Mouse (Mus musculus) liver, postnatal 0 days (tissue): ENCODE data around the gene Rps13. TPM values are rescaled to one million over a fixed set of nuclear protein-coding genes. Genes with fewer than 3 reads are reported as not detected.
A peak's percentile ranks its signal among the peaks of the same experiment; 100 is the strongest.

Experiments used
- ATAC-seq: fragments of 200-750 bp; cut with Nextera tagmentation; 2 replicates; pipeline ENCODE4 v1.8.0; 2017; ENCODE audit warnings: mild to moderate bottlenecking, moderate library complexity
- DNase-seq: peaks from one replicate; pipeline ENCODE4 v3.0.0-alpha.2; 2016
- H3K27ac ChIP-seq: fragments of 300-500 bp; sonication (generic); 2 replicates; pipeline ENCODE4 v1.5.1; 2014; ENCODE audit warnings: antibody characterized with exemption, moderate library complexity, mild to moderate bottlenecking, low read depth
- H3K27me3 ChIP-seq: fragments of 300-500 bp; sonication (generic); 2 replicates; pipeline ENCODE4 v1.6.1; 2014; ENCODE audit warnings: low read length, control low read depth, mixed read lengths; ENCODE audit not compliant: insufficient read depth
- H3K36me3 ChIP-seq: fragments of 300-500 bp; sonication (generic); replicated peaks from 2 replicates; pipeline ENCODE4 v1.6.1; 2014; ENCODE audit warnings: mild to moderate bottlenecking, control low read depth, low read length, moderate library complexity, mixed read lengths; ENCODE audit not compliant: insufficient read depth
- H3K4me1 ChIP-seq: fragments of 300-500 bp; sonication (generic); 2 replicates; pipeline ENCODE4 v1.6.1; 2014; ENCODE audit warnings: antibody characterized with exemption, mild to moderate bottlenecking, control low read depth; ENCODE audit not compliant: insufficient read depth
- H3K4me2 ChIP-seq: fragments of 300-500 bp; sonication (generic); 2 replicates; pipeline ENCODE4 v1.6.1; 2014; ENCODE audit warnings: low read depth, mild to moderate bottlenecking, low read length, moderate library complexity, mixed read lengths
- H3K4me3 ChIP-seq: fragments of 300-500 bp; sonication (generic); 2 replicates; pipeline ENCODE4 v1.5.1; 2014; ENCODE audit warnings: low read depth, low read length
- H3K9ac ChIP-seq: fragments of 300-500 bp; sonication (generic); replicated peaks from 2 replicates; pipeline ENCODE4 v1.6.1; 2014; ENCODE audit warnings: mild to moderate bottlenecking, moderate library complexity
- H3K9me3 ChIP-seq: fragments of 300-500 bp; sonication (generic); 2 replicates; pipeline ENCODE4 v1.6.1; 2016; ENCODE audit warnings: mild to moderate bottlenecking, control low read depth, low read length, mixed read lengths
- CTCF ChIP-seq: sonication (generic); IDR thresholded peaks from 2 replicates; pipeline ENCODE4 v1.5.1; 2016; ENCODE audit warnings: antibody characterized with exemption, low read depth
- EP300 ChIP-seq: IDR thresholded peaks from 2 replicates; pipeline ENCODE4 v1.6.1; 2016; ENCODE audit warnings: antibody characterized with exemption, low read depth, mild to moderate bottlenecking
- WGBS: fragments of 180-500 bp; shearing (Covaris S2); extraction: QIAGEN DNeasy Blood & Tissue Kit; methylation state at CpG from one replicate; pipeline ENCODE4 v1.1.7; 2014; ENCODE audit not compliant: insufficient replicate concordance; 5-methylcytosine and 5-hydroxymethylcytosine counted together
- polyA plus RNA-seq: library from polyadenylated mRNA; unstranded; fragments of >200 nt; fragmentation: Nextera tagmentation; extraction: Ambion mirVana; gene quantifications from 2 replicates; pipeline ENCODE4 v1.2.1, GENCODE M21; 2015

The Rps13 gene
- polyA plus RNA-seq, 1 experiment from 2014 or later, result 425 TPM

- H3K9me3 ChIP-seq, result no peaks in the 10 kb centered on the region
- H3K9ac ChIP-seq, result no peak overlapping the region
- no peaks in the 10 kb centered on the region for H3K27me3 ChIP-seq
- no peak overlapping the region for H3K4me3 ChIP-seq
- no peak for ATAC-seq
- no peak overlapping the region for H3K27ac ChIP-seq
- peaks cover 30% of the 10 kb centered on the region for H3K36me3 ChIP-seq
- DNase-seq, result no peak
- 90% methylated on average over 2 of the region's 2 CpGs for WGBS
- no peak overlapping the region for H3K4me2 ChIP-seq
- TF ChIP-seq CTCF, result no peak
- TF ChIP-seq EP300, result no peak
- H3K4me1 ChIP-seq, result peaks cover 18% of the 10 kb centered on the region
Observed at GRCm38 (mm10) chr7:116331246-116331645, 2.7 kb downstream of the Rps13 start.

- peaks cover 30% of the 10 kb centered on the region for H3K36me3 ChIP-seq
- TF ChIP-seq CTCF (no peak), EP300 (no peak)
- no peak overlapping the region for H3K9ac ChIP-seq
- H3K4me3 ChIP-seq, result no peak overlapping the region
- no peaks in the 10 kb centered on the region for H3K27me3 ChIP-seq
- DNase-seq, result no peak
- H3K4me1 ChIP-seq, result peaks cover 16% of the 10 kb centered on the region
- H3K27ac ChIP-seq, result no peak overlapping the region
- 89% methylated on average over 4 of the region's 4 CpGs for WGBS
- no peak overlapping the region for H3K4me2 ChIP-seq
- ATAC-seq, result no peak
- no peaks in the 10 kb centered on the region for H3K9me3 ChIP-seq
Observed at GRCm38 (mm10) chr7:116329858-116330257, 4.1 kb downstream of the Rps13 start.

GRCm38 (mm10) chr7:116328777-116329176 lies 5.2 kb downstream of the Rps13 start:
- no peak for TF ChIP-seq EP300
- TF ChIP-seq CTCF, result no peak
- H3K4me1 ChIP-seq, result peaks cover 11% of the 10 kb centered on the region
- no peak overlapping the region for H3K9ac ChIP-seq
- no peak for DNase-seq
- H3K27ac ChIP-seq, result no peak overlapping the region
- 70% methylated on average over 7 of the region's 7 CpGs for WGBS
- H3K9me3 ChIP-seq, result no peaks in the 10 kb centered on the region
- peaks cover 30% of the 10 kb centered on the region for H3K36me3 ChIP-seq
- H3K27me3 ChIP-seq, result no peaks in the 10 kb centered on the region
- no peak overlapping the region for H3K4me2 ChIP-seq
- no peak for ATAC-seq
- H3K4me3 ChIP-seq, result no peak overlapping the region

GRCm38 (mm10) chr7:116327901-116328300 lies 6.1 kb downstream of the Rps13 start:
- DNase-seq, result no peak
- H3K9ac ChIP-seq, result no peak overlapping the region
- no peak for ATAC-seq
- H3K27ac ChIP-seq, result no peak overlapping the region; the same call in 1 of the 2 replicates
- H3K27me3 ChIP-seq, result no peaks in the 10 kb centered on the region
- no peaks in the 10 kb centered on the region for H3K9me3 ChIP-seq
- TF ChIP-seq CTCF (no peak), EP300 (no peak)
- H3K4me2 ChIP-seq, result no peak overlapping the region
- no peak overlapping the region for H3K4me3 ChIP-seq
- peaks cover 10% of the 10 kb centered on the region for H3K4me1 ChIP-seq
- 43% methylated on average over 5 of the region's 5 CpGs for WGBS
- peaks cover 30% of the 10 kb centered on the region for H3K36me3 ChIP-seq

- ATAC-seq, result peak; percentile 68
Observed at GRCm38 (mm10) chr7:116323331-116323964, 10.5 kb downstream of the Rps13 start.

GRCm38 (mm10) chr7:116309456-116309855 lies 24.5 kb downstream of the Rps13 start:
- peak overlapping the region; percentile 33 for H3K4me3 ChIP-seq
- no peak for ATAC-seq
- no peak overlapping the region for H3K9ac ChIP-seq

More at GRCm38 (mm10) chr7:116323331-116323964, 10.5 kb downstream of the Rps13 start:
- H3K4me3 ChIP-seq, result no peak overlapping the region
- peaks cover 3% of the 10 kb centered on the region; the same call in 1 of the 2 replicates for H3K4me1 ChIP-seq
- H3K27ac ChIP-seq, result no peak overlapping the region
- no peaks in the 10 kb centered on the region for H3K36me3 ChIP-seq
- WGBS, result 31% methylated on average over 10 of the region's 10 CpGs
- H3K4me2 ChIP-seq, result peak overlapping the region; percentile 41; the same call in 1 of the 2 replicates
- peak; percentile 86 for TF ChIP-seq CTCF
- no peak for TF ChIP-seq EP300
- no peaks in the 10 kb centered on the region for H3K27me3 ChIP-seq
- H3K9ac ChIP-seq, result no peak overlapping the region
- peak; percentile 73 for DNase-seq
- no peaks in the 10 kb centered on the region for H3K9me3 ChIP-seq

More at GRCm38 (mm10) chr7:116309456-116309855, 24.5 kb downstream of the Rps13 start:
- Histone ChIP-seq H3K4me1 (peaks cover 7% of the 10 kb centered on the region), H3K9me3 (no peaks in the 10 kb centered on the region), H3K27ac (peak overlapping the region; percentile 3; the same call in 1 of the 2 replicates), H3K27me3 (peaks cover 20% of the 10 kb centered on the region), H3K36me3 (no peaks in the 10 kb centered on the region), H3K4me2 (peak overlapping the region; percentile 62)
- TF ChIP-seq EP300 (no peak), CTCF (no peak)
- 15% methylated on average over 9 of the region's 9 CpGs for WGBS
- peak; percentile 40 for DNase-seq
